Mouse (Mus musculus) heart, embryonic 10.5 days (tissue): ENCODE measurements around the gene Kcnc2. TPM values are rescaled to one million over a fixed set of nuclear protein-coding genes. Genes with fewer than 3 reads are reported as not detected.
"Not testable (repeated sequence)": the region's sequence is repeated elsewhere in the genome, so short reads cannot be mapped to it uniquely, and the experiment has no call there.

Experiments used
- DNase-seq: peaks from one replicate; pipeline ENCODE4 v3.0.0-alpha.2; 2017; ENCODE audit warnings: low spot score
- H3K27ac ChIP-seq: fragments of 300-500 bp; sonication (generic); 2 replicates; pipeline ENCODE4 v1.5.1; 2016; ENCODE audit warnings: mild to moderate bottlenecking
- H3K27me3 ChIP-seq: fragments of 300-500 bp; sonication (generic); 2 replicates; pipeline ENCODE4 v1.6.1; 2016; ENCODE audit warnings: mild to moderate bottlenecking; ENCODE audit not compliant: poor library complexity, insufficient read depth, severe bottlenecking
- H3K36me3 ChIP-seq: fragments of 300-500 bp; sonication (generic); 2 replicates; pipeline ENCODE4 v1.6.1; 2016; ENCODE audit warnings: mild to moderate bottlenecking, moderate library complexity
- H3K4me1 ChIP-seq: fragments of 300-500 bp; sonication (generic); 2 replicates; pipeline ENCODE4 v1.6.1; 2016; ENCODE audit warnings: mild to moderate bottlenecking
- H3K4me3 ChIP-seq: fragments of 300-500 bp; sonication (generic); 2 replicates; pipeline ENCODE4 v1.5.1; 2016; ENCODE audit warnings: mild to moderate bottlenecking, moderate library complexity
- H3K9me3 ChIP-seq: fragments of 300-500 bp; sonication (generic); 2 replicates; pipeline ENCODE4 v1.6.1; 2016; ENCODE audit warnings: mild to moderate bottlenecking, moderate library complexity
- WGBS: fragments of 180-500 bp; shearing (Covaris S2); methylation state at CpG from one replicate; pipeline ENCODE4 v1.1.7; 2016; 5-methylcytosine and 5-hydroxymethylcytosine counted together
- polyA plus RNA-seq: library from polyadenylated mRNA; unstranded; fragments of >200 nt; fragmentation: Nextera tagmentation; extraction: Ambion mirVana; gene quantifications from 2 replicates; pipeline ENCODE4 v1.2.1, GENCODE M21; 2016

The Kcnc2 gene
- 0.50 and 0.64 TPM in 2 replicates for polyA plus RNA-seq

DNA sequence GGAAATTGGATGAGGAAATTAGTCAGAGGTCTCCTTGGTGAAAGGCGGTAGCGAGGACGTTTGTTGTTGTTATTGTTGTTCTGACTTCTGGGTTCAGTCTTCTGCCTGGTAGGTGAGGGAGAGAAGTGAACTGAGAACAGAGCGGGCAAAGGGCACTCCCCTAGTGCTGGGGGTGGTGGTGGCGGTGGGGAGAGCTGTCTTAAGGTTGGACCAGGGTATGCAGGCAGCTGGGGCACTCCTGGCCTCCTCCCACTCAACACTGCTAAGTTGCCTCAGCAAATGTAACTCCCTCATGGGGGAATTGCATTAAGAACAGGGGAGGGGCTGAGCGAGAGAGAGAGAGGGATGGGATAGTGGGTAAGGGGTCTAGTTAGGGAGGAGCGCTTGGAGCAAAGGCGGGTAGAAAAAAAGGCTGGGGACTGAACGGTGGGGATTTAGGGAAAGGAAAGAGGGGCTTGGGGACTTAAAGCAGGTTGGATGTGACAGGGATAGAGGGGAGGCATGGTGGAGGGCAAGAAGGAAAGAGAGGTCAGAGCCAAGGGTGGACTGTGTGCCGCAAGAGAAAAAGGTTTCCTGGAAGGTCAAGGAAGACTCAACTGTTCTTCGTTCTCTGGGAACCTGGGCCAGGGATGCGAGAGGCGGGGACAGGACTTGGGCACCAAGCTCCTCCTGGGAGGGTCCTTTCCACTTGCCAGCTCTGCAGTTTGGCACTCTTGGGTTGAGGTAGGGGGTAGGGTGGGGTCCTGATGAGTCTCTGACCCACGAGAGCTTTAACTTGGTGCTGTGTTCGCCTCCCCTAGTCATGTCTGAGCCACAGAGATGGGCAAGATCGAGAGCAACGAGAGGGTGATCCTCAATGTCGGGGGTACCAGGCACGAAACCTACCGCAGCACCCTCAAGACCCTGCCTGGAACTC, at the start of gene Kcnc2:
Kcnc2 (plus strand) TSS at position 235 of the 916 bp plus-strand sequence.
- WGBS: under 1% methylated on average over 20 of the region's 20 CpGs
- no peaks in the 10 kb centered on the region for H3K36me3 ChIP-seq
- peaks cover 58% of the 10 kb centered on the region for H3K27me3 ChIP-seq
- H3K4me1 ChIP-seq: peaks cover 23% of the 10 kb centered on the region
- no peak for DNase-seq
- peak within 1 kb of the TSS; percentile 63 for H3K27ac ChIP-seq
- H3K9me3 ChIP-seq: no peaks in the 10 kb centered on the region
- H3K4me3 ChIP-seq: peak within 1 kb of the TSS; percentile 64

GRCm38 (mm10) chr10:112227073-112227472, 43.8 kb upstream of the Kcnc2 start:
- Histone ChIP-seq H3K27me3 (no peaks in the 10 kb centered on the region), H3K4me3 (no peak overlapping the region), H3K9me3 (no peaks in the 10 kb centered on the region), H3K36me3 (no peaks in the 10 kb centered on the region), H3K27ac (no peak overlapping the region), H3K4me1 (no peaks in the 10 kb centered on the region)
- no peak for DNase-seq
- WGBS: 76% methylated on average over 1 of the region's 1 CpGs

GRCm38 (mm10) chr10:112229091-112229843, 41.7 kb upstream of the Kcnc2 start:
- H3K9me3 ChIP-seq, H3K36me3 ChIP-seq, H3K27ac ChIP-seq, H3K27me3 ChIP-seq, DNase-seq, H3K4me3 ChIP-seq, H3K4me1 ChIP-seq: not testable (repeated sequence)
- 56% methylated on average over 6 of the region's 6 CpGs for WGBS

DNA sequence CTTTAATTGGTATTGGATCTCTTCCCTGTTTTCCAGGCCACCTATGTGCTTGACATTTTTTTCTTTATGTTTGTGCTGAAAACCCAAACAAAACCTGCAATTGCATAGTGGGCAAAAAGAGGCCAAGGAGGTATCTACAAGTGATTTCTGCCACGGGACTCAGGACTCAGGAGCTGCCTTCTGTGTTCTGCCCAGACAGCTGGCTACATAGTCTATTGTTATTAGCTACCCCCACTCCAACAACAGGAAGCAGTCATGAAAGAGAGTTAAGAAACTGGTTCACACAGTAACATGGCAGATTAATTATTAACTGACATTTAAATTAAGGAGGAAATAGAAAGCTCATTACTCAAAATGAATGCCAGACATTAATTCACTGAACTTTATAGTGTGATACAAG, 38.2 kb upstream of the Kcnc2 start:
- H3K4me3 ChIP-seq, H3K36me3 ChIP-seq, H3K27ac ChIP-seq, H3K4me1 ChIP-seq, H3K27me3 ChIP-seq, H3K9me3 ChIP-seq, DNase-seq: not testable (repeated sequence)
- WGBS: 29% methylated on average over 1 of the region's 1 CpGs

DNA sequence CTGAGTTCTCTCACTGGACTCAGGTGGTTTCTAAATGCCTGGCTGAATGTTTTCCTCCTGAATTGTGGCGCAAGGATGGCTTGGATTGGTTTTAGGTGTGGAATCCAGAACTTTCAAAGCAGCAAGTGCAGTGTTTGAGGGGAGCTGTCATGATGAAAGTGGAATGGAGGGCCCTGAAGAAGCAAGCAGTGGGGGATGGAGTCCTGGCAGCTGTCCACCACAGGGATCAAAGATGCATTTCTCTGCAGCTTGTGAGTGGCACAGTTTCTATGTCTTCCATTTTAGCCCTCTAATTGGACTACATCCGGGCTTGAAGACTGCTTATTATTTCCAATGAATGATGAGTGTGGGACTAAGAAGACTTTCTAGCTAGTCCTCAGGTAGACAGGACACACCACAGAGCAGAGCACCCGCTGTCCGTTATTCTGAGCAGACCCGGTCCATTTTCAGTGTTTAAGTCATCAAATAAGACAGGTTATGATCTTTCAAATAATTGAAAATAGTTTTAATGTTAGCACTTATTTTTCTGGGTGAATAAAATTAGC, 35.5 kb upstream of the Kcnc2 start:
- H3K4me1 ChIP-seq, DNase-seq, H3K4me3 ChIP-seq, H3K9me3 ChIP-seq, H3K36me3 ChIP-seq, H3K27ac ChIP-seq, H3K27me3 ChIP-seq: not testable (repeated sequence)
- WGBS: 85% methylated on average over 5 of the region's 5 CpGs

DNA sequence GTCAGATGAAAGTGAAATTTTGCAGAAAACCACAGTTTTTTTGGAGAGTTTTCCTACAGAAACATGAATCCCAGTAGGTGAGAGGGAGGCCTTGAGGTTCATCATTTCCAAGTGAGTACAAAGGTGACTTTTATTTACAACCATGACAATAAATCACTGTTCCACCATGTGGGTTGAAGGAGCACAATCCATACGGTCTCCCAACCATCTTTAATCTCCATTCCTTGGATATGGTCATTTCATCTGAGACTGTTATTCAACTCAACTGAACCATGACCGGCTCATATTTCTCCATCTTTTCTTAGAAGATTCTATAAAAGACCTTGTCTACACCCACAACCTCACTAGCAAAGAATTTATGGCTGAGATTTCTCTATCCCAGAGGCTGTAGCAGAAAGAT, 22.6 kb upstream of the Kcnc2 start:
- Histone ChIP-seq H3K4me3 (no peak overlapping the region), H3K9me3 (no peaks in the 10 kb centered on the region), H3K27me3 (no peaks in the 10 kb centered on the region), H3K4me1 (no peaks in the 10 kb centered on the region), H3K27ac (no peak overlapping the region), H3K36me3 (no peaks in the 10 kb centered on the region)
- WGBS: 85% methylated on average over 2 of the region's 2 CpGs
- no peak for DNase-seq

GRCm38 (mm10) chr10:112263467-112263866, 7.5 kb upstream of the Kcnc2 start:
- H3K36me3 ChIP-seq: no peaks in the 10 kb centered on the region
- no peak overlapping the region for H3K27ac ChIP-seq
- DNase-seq: no peak
- H3K4me1 ChIP-seq: no peaks in the 10 kb centered on the region
- H3K9me3 ChIP-seq: no peaks in the 10 kb centered on the region
- H3K27me3 ChIP-seq: peaks cover 5% of the 10 kb centered on the region; the same call in 1 of the 2 replicates
- WGBS: 79% methylated on average over 3 of the region's 3 CpGs
- no peak overlapping the region for H3K4me3 ChIP-seq

DNA sequence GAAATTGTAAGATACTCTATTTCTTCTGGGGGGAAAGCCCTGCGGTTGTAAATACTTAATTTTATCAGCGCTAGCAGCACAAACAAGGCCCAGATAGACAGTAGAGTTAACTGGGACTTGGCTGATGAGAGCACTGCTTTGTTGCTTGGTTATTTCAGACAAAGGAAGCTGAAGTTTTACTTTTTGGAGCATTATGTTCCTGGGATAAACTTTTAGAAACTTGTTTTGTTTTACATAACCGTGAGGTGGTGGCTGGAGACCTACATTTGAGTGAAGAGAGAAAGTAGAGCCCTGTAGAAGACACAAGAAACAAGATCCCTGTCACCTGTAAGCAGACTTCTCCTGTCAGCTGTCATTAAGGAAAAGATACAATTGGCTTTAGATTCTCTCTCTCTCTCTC, 1.4 kb upstream of the Kcnc2 start:
- WGBS: 57% methylated on average over 3 of the region's 3 CpGs
- no peak for DNase-seq
- Histone ChIP-seq H3K36me3 (no peaks in the 10 kb centered on the region), H3K9me3 (no peaks in the 10 kb centered on the region), H3K27me3 (peaks cover 58% of the 10 kb centered on the region), H3K27ac (no peak overlapping the region), H3K4me1 (peaks cover 23% of the 10 kb centered on the region), H3K4me3 (peak overlapping the region; percentile 64)

DNA sequence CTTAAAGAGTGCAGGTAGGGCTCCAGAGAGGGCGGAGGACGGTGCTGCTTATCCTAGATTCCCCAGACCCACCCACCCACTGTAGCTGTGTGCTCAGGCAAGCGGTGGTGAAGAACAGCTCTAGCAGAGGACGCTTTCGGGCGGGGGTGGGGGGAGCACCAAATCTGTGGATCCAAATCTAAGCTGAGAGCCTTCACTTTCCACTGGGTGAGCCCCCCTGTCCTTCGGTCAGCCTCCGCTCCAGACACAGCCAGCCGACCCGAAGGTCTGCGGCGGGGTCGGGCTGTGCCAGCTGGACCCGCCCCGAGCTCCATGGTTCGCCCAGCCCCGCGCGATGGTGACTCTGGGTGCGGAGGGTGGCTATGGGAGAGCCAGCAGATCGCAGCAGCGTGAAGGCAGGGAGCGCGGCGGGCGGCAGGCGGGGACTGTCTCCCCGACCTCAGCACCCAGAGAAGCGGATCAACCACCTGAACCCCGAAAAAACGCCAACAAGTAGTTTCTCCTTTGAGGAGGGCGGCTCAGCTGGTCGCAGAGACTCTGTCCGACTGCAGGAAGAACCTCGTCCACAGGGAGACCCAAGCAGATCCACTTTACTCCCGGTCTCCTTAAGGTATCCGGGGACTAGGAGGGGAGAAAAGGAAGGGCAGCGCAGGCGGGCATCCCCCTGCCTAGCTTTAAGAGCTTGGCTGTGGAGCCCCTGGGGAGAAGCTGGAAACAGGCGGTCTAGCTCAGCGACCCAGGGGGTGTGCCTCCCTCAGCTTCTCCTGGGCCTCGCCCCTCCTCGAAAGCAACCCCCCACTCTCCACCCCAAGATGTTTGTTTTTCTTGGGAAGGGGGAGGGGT, 761 bp upstream of the Kcnc2 start:
- WGBS: under 1% methylated on average over 43 of the region's 43 CpGs
- H3K36me3 ChIP-seq: no peaks in the 10 kb centered on the region
- H3K4me1 ChIP-seq: peaks cover 23% of the 10 kb centered on the region
- peak overlapping the region; percentile 63 for H3K27ac ChIP-seq
- DNase-seq: no peak
- no peaks in the 10 kb centered on the region for H3K9me3 ChIP-seq
- peak overlapping the region; percentile 64 for H3K4me3 ChIP-seq
- H3K27me3 ChIP-seq: peaks cover 58% of the 10 kb centered on the region

- Histone ChIP-seq H3K4me3 (peak overlapping the region; percentile 64), H3K27ac (peak overlapping the region; percentile 14; the same call in 1 of the 2 replicates), H3K27me3 (peaks cover 58% of the 10 kb centered on the region), H3K36me3 (no peaks in the 10 kb centered on the region), H3K9me3 (no peaks in the 10 kb centered on the region), H3K4me1 (peaks cover 23% of the 10 kb centered on the region)
- WGBS: under 1% methylated on average over 36 of the region's 36 CpGs
- no peak for DNase-seq
These were observed 863 bp downstream of the Kcnc2 start for GRCm38 (mm10) chr10:112271803-112272165.

DNA sequence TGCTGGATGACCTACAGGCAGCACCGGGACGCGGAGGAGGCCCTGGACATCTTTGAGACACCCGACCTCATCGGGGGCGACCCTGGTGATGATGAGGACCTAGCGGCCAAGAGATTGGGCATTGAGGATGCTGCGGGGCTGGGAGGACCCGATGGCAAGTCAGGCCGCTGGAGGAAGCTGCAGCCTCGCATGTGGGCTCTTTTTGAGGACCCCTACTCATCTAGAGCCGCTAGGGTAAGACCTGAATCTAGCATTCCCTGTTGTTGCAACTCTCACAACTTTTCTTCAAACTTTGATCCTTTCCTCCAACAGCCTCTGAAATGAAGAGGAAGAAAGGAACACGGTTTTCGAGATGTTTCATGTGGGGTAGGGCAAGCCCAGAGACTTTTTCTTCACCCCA, 1.2 kb downstream of the Kcnc2 start:
- Histone ChIP-seq H3K36me3 (no peaks in the 10 kb centered on the region), H3K4me1 (peaks cover 23% of the 10 kb centered on the region), H3K9me3 (no peaks in the 10 kb centered on the region), H3K27ac (no peak overlapping the region), H3K27me3 (peaks cover 58% of the 10 kb centered on the region), H3K4me3 (peak overlapping the region; percentile 64)
- WGBS: 9% methylated on average over 14 of the region's 14 CpGs
- DNase-seq: no peak

- no peaks in the 10 kb centered on the region for H3K4me1 ChIP-seq
- H3K27ac ChIP-seq: no peak overlapping the region
- no peak for DNase-seq
- H3K36me3 ChIP-seq: no peaks in the 10 kb centered on the region
- no peak overlapping the region for H3K4me3 ChIP-seq
- H3K9me3 ChIP-seq: no peaks in the 10 kb centered on the region
- peaks cover 9% of the 10 kb centered on the region for H3K27me3 ChIP-seq
- WGBS: 84% methylated on average over 3 of the region's 3 CpGs
These were observed 7.1 kb downstream of the Kcnc2 start for GRCm38 (mm10) chr10:112277996-112278395.
